Mouse (Mus musculus): Measurements from ENCODE around the gene Mobp.

DNA sequence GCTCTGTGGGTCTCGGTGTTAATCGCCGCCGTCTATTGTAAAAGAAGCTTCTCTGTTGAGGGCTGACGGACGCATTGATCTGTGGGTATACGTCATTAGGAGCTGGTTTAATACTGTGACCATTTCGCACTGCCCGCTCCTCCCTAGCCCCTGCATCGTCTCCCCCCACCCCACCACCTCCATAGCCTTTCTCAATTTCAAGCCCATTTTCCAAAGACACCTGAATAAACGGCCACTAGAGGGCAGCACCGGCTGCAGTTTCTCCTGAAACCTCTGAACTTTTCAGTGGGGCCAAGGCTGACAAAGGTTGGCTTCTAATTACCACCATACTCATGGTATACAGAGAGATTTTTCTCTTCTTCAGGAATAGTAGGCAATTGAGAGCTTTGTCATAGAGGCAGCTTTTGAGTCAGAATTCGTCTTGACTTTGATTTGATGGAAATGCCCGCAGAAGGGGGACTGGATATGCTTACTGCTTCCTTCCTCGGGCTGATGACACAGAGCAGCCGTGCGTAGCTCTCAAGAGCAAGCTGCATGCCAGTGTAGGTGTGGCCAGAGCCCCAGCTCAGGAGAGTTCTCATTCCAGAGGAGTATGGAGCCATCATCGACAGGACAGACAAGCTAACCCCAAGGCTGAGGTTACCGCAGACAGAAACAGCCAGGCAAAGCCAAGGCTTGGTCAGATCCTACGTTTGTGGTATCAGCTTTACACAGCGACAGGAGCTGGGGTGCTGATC, 42.0 kb downstream of the Mobp start:
- peak; percentile 25; the same call in 1 of the 2 replicates for TF ChIP-seq POLR2A (IDR thresholded peaks at IDR 0.05; ENCODE audit: borderline replicate concordance, extremely low read depth, insufficient read depth, insufficient read length, poor library complexity, severe bottlenecking)
- TF ChIP-seq CTCF (IDR thresholded peaks at IDR 0.05; ENCODE audit: borderline replicate concordance, extremely low read depth, insufficient read depth, insufficient read length), result peak; percentile 89
